Mouse (Mus musculus): Measurements from ENCODE around the gene 1700022I11Rik. TPM values are rescaled to one million over a fixed set of nuclear protein-coding genes. Genes with fewer than 3 reads are reported as not detected.
A peak's percentile ranks its signal among the peaks of the same experiment; 100 is the strongest.
"Not testable (repeated sequence)": the region's sequence is repeated elsewhere in the genome, so short reads cannot be mapped to it uniquely, and the experiment has no call there.

Gene 1700022I11Rik
- polyA plus RNA-seq, 1 experiment: 0.48 TPM

GRCm38 (mm10) chr4:42999451-43000140, 30.2 kb downstream of the 1700022I11Rik start:
- Histone ChIP-seq H3K27me3 (ENCODE audit: control insufficient read depth, insufficient read depth, insufficient read length) (no peaks in the 10 kb centered on the region), H3ac (ENCODE audit: control insufficient read depth, insufficient read length, low read depth) (peak overlapping the region; percentile 98), H3K4me3 (ENCODE audit: insufficient read depth, poor library complexity, severe bottlenecking) (peak overlapping the region; percentile 89), H3K36me3 (ENCODE audit: control insufficient read depth, insufficient read depth) (peaks cover 36% of the 10 kb centered on the region), H3K79me2 (ENCODE audit: control insufficient read depth, insufficient read depth) (peaks cover 54% of the 10 kb centered on the region), H3K79me3 (ENCODE audit: low read depth) (peaks cover 43% of the 10 kb centered on the region)
- TF ChIP-seq MYOG (IDR thresholded peaks at IDR 0.05; ENCODE audit: control insufficient read depth, extremely low read depth, insufficient read length): no peak
- peak; percentile 65 for TF ChIP-seq CTCF (IDR thresholded peaks at IDR 0.05; ENCODE audit: control insufficient read depth, insufficient read depth, insufficient read length)
- peak; percentile 76 for TF ChIP-seq MAX (IDR thresholded peaks at IDR 0.05)
- TF ChIP-seq MYOD1 (IDR thresholded peaks at IDR 0.05; ENCODE audit: control insufficient read depth, insufficient read length, low read depth): no peak
- TF ChIP-seq FOSL1 (IDR thresholded peaks at IDR 0.05; ENCODE audit: insufficient read depth, low read length, poor library complexity, severe bottlenecking): no peak
- TF ChIP-seq CEBPB (IDR thresholded peaks at IDR 0.05; ENCODE audit: low read depth): no peak
- peak; percentile 86 for TF ChIP-seq USF1 (IDR thresholded peaks at IDR 0.05; ENCODE audit: low read depth)

GRCm38 (mm10) chr4:43000141-43000986, 31.0 kb downstream of the 1700022I11Rik start, which contains the start of gene Vcp:
TSS of gene Vcp (minus strand) at chr4:43000507.
- peaks cover 46% of the 10 kb centered on the region for H3K79me2 ChIP-seq (ENCODE audit: control insufficient read depth, insufficient read depth)
- H3ac ChIP-seq (ENCODE audit: control insufficient read depth, insufficient read length, low read depth): peak within 1 kb of the TSS; percentile 98
- H3K27me3 ChIP-seq (ENCODE audit: control insufficient read depth, insufficient read depth, insufficient read length): not testable (repeated sequence)
- H3K36me3 ChIP-seq (ENCODE audit: control insufficient read depth, insufficient read depth): peaks cover 29% of the 10 kb centered on the region
- peaks cover 38% of the 10 kb centered on the region for H3K79me3 ChIP-seq (ENCODE audit: low read depth)
- H3K4me3 ChIP-seq (ENCODE audit: insufficient read depth, poor library complexity, severe bottlenecking): peak within 1 kb of the TSS; percentile 89

GRCm38 (mm10) chr4:43001272-43001671, 31.9 kb downstream of the 1700022I11Rik start:
- H3K27me3 ChIP-seq (ENCODE audit: control insufficient read depth, insufficient read depth, insufficient read length): no peaks in the 10 kb centered on the region
- no peak overlapping the region for H3K4me3 ChIP-seq (ENCODE audit: insufficient read depth, poor library complexity, severe bottlenecking)
- H3K79me3 ChIP-seq (ENCODE audit: low read depth): peaks cover 32% of the 10 kb centered on the region
- peaks cover 37% of the 10 kb centered on the region for H3K79me2 ChIP-seq (ENCODE audit: control insufficient read depth, insufficient read depth)
- no peak overlapping the region for H3ac ChIP-seq (ENCODE audit: control insufficient read depth, insufficient read length, low read depth)
- no peak for TF ChIP-seq MYOD1 (IDR thresholded peaks at IDR 0.05; ENCODE audit: control insufficient read depth, insufficient read length, low read depth)
- no peak for TF ChIP-seq CTCF (IDR thresholded peaks at IDR 0.05; ENCODE audit: control insufficient read depth, insufficient read depth, insufficient read length)
- no peak for TF ChIP-seq MAX (IDR thresholded peaks at IDR 0.05)
- TF ChIP-seq USF1 (IDR thresholded peaks at IDR 0.05; ENCODE audit: low read depth): no peak
- no peak for TF ChIP-seq CEBPB (IDR thresholded peaks at IDR 0.05; ENCODE audit: low read depth)
- no peak for TF ChIP-seq MYOG (IDR thresholded peaks at IDR 0.05; ENCODE audit: control insufficient read depth, extremely low read depth, insufficient read length)
- TF ChIP-seq FOSL1 (IDR thresholded peaks at IDR 0.05; ENCODE audit: insufficient read depth, low read length, poor library complexity, severe bottlenecking): no peak
- H3K36me3 ChIP-seq (ENCODE audit: control insufficient read depth, insufficient read depth): peaks cover 20% of the 10 kb centered on the region

- Histone ChIP-seq H3K36me3 (ENCODE audit: control insufficient read depth, insufficient read depth) (peaks cover 6% of the 10 kb centered on the region), H3ac (ENCODE audit: control insufficient read depth, insufficient read length, low read depth) (no peak overlapping the region), H3K79me2 (ENCODE audit: control insufficient read depth, insufficient read depth) (peaks cover 21% of the 10 kb centered on the region), H3K27me3 (ENCODE audit: control insufficient read depth, insufficient read depth, insufficient read length) (no peaks in the 10 kb centered on the region), H3K4me3 (ENCODE audit: insufficient read depth, poor library complexity, severe bottlenecking) (no peak overlapping the region), H3K79me3 (ENCODE audit: low read depth) (peaks cover 16% of the 10 kb centered on the region)
- TF ChIP-seq CTCF (IDR thresholded peaks at IDR 0.05; ENCODE audit: control insufficient read depth, insufficient read depth, insufficient read length) (no peak), FOSL1 (IDR thresholded peaks at IDR 0.05; ENCODE audit: insufficient read depth, low read length, poor library complexity, severe bottlenecking) (no peak), MYOG (IDR thresholded peaks at IDR 0.05; ENCODE audit: control insufficient read depth, extremely low read depth, insufficient read length) (no peak), USF1 (IDR thresholded peaks at IDR 0.05; ENCODE audit: low read depth) (no peak), MYOD1 (IDR thresholded peaks at IDR 0.05; ENCODE audit: control insufficient read depth, insufficient read length, low read depth) (no peak), CEBPB (IDR thresholded peaks at IDR 0.05; ENCODE audit: low read depth) (no peak), MAX (IDR thresholded peaks at IDR 0.05) (no peak)
These were observed 33.5 kb downstream of the 1700022I11Rik start for GRCm38 (mm10) chr4:43002756-43003439.

- Histone ChIP-seq H3K27me3 (ENCODE audit: control insufficient read depth, insufficient read depth, insufficient read length) (no peaks in the 10 kb centered on the region), H3K36me3 (ENCODE audit: control insufficient read depth, insufficient read depth) (no peaks in the 10 kb centered on the region), H3K4me3 (ENCODE audit: insufficient read depth, poor library complexity, severe bottlenecking) (no peak overlapping the region), H3K79me3 (ENCODE audit: low read depth) (no peaks in the 10 kb centered on the region), H3ac (ENCODE audit: control insufficient read depth, insufficient read length, low read depth) (no peak overlapping the region), H3K79me2 (ENCODE audit: control insufficient read depth, insufficient read depth) (peaks cover under 1% of the 10 kb centered on the region)
- TF ChIP-seq CEBPB (IDR thresholded peaks at IDR 0.05; ENCODE audit: low read depth) (no peak), MYOG (IDR thresholded peaks at IDR 0.05; ENCODE audit: control insufficient read depth, extremely low read depth, insufficient read length) (no peak), CTCF (IDR thresholded peaks at IDR 0.05; ENCODE audit: control insufficient read depth, insufficient read depth, insufficient read length) (no peak), MAX (IDR thresholded peaks at IDR 0.05) (no peak), MYOD1 (IDR thresholded peaks at IDR 0.05; ENCODE audit: control insufficient read depth, insufficient read length, low read depth) (no peak), USF1 (IDR thresholded peaks at IDR 0.05; ENCODE audit: low read depth) (no peak), FOSL1 (IDR thresholded peaks at IDR 0.05; ENCODE audit: insufficient read depth, low read length, poor library complexity, severe bottlenecking) (no peak)
These were observed 35.5 kb downstream of the 1700022I11Rik start for GRCm38 (mm10) chr4:43004951-43005350.
